Mouse (Mus musculus) megakaryocyte, embryonic 14.5 days (primary cell): Measurements from ENCODE around the gene Tns3.

ENCODE experiments used
- FLI1 ChIP-seq: IDR thresholded peaks from 2 replicates; pipeline ENCODE4 v1.6.1; 2012; ENCODE audit warnings: low read length, inconsistent platforms, mixed read lengths
- GATA1 ChIP-seq: IDR thresholded peaks from 3 replicates; pipeline ENCODE4 v1.6.1; 2012; ENCODE audit warnings: mixed read lengths, low read length, inconsistent platforms, borderline replicate concordance

DNA sequence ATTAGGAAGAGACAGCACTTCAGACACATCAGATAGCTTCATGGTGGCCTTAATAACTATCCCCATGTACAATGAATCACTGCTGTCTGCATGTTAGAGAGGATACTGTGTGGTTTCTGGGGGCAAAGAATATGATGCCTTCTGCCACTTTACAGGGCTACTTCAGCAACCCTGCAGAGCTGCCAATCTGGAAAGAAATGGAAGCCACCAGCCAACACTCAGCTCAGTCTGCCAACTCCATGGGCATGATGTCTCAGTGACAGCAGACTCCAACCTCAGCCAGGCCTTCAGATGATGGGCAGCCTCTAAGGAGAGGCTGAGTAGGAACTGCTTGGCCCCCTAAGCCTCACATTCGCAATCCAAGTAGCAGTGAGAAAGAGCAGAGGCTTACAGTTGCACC lies 61.7 kb downstream of the Tns3 start:
- TF ChIP-seq FLI1 (no peak), GATA1 (no peak)
